Mouse (Mus musculus): ENCODE measurements around the gene Cdk8.

- TF ChIP-seq REST (IDR thresholded peaks at IDR 0.05; ENCODE audit: insufficient read depth, insufficient read length), result no peak
- TF ChIP-seq POLR2A (IDR thresholded peaks at IDR 0.05; ENCODE audit: insufficient read length, low read depth), result no peak
- no peak for TF ChIP-seq POLR2AphosphoS2 (IDR thresholded peaks at IDR 0.05; ENCODE audit: insufficient read length, low read depth)
- no peak for TF ChIP-seq E2F4 (IDR thresholded peaks at IDR 0.05; ENCODE audit: insufficient read depth)
- no peak for TF ChIP-seq USF1 (IDR thresholded peaks at IDR 0.05; ENCODE audit: low read depth)
- TF ChIP-seq MYOD1 (IDR thresholded peaks at IDR 0.05; ENCODE audit: control insufficient read depth in 1 of 3, insufficient read length in 2 of 3, low read depth in 2 of 3), result no peak
- TF ChIP-seq SRF (IDR thresholded peaks at IDR 0.05; ENCODE audit: control insufficient read depth, insufficient read length, low read depth), result no peak
- no peak for TF ChIP-seq TCF12 (IDR thresholded peaks at IDR 0.05; ENCODE audit: insufficient read depth, poor library complexity, severe bottlenecking)
These were observed 14.8 kb downstream of the Cdk8 start for GRCm38 (mm10) chr5:146245646-146246370.
